Mouse (Mus musculus) cerebellum, adult 11 months (tissue): Measurements from ENCODE around the gene Mmp23.
A peak's percentile ranks its signal among the peaks of the same experiment; 100 is the strongest.
"Not testable (repeated sequence)": the region's sequence is repeated elsewhere in the genome, so short reads cannot be mapped to it uniquely, and the experiment has no call there.

Experiments
- DNase-seq: peaks from one replicate; pipeline ENCODE4 v3.0.0; 2022

The Mmp23 gene

GRCm38 (mm10) chr4:155654456-155655298 lies 1.5 kb upstream of the Mmp23 start:
- DNase-seq, result peak; percentile 76

DNA sequence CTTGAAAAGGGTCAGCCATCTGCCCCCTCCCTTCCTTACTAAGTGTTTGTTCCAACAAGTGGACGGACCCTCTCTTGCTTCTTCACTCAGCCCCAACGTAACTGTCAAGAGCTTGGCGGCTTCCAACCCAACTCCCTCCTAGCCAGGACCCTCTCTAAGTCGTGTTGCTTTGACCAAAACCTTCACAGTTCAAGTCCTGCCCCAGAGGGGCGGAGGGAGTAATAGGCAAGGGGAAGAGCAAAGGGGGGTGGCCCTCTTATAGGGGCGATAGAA lies 935 bp upstream of the Mmp23 start:
- peak; percentile 37 for DNase-seq

GRCm38 (mm10) chr4:155653451-155654182 lies 433 bp upstream of the Mmp23 start:
- DNase-seq, result peak; percentile 63

- peak; percentile 43 for DNase-seq
Observed at GRCm38 (mm10) chr4:155652283-155653085, 700 bp downstream of the Mmp23 start.

- no peak for DNase-seq
Observed at GRCm38 (mm10) chr4:155651553-155652269, 1.5 kb downstream of the Mmp23 start.

DNA sequence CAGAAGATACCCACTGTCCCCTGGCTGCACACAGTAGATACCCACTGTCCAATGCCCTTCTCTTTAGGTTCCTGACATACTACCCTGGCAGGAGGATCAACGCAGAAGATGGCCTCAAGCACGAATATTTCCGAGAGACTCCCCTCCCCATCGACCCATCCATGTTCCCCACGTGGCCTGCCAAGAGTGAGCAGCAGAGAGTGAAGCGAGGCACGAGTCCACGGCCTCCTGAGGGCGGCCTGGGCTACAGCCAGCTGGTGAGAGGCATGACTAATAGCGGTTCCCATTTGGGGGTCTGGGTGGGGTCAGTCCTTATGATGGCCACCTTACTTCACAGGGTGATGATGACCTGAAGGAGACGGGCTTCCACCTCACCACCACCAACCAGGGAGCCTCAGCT lies 3.8 kb downstream of the Mmp23 start:
- DNase-seq, result no peak

DNA sequence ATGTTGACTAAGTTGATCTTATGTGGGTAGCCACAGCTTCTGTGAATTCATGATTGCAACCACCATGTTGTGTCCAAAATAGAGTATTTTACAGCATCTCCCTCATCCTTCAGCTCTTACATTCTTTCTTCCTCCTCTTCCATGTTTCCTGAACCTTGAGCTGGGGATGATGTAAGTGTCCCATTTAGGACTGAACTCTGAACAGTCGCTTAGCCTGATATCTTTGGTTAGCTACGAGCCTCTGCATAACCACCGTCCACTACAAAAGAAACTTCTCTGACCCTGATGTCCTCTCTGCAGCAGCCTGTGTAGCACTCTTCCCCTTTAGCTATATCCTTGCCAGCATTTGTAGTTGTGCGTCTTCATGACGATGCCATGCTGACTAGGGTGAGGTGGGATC lies 7.5 kb downstream of the Mmp23 start:
- no peak for DNase-seq

- not testable (repeated sequence) for DNase-seq
Observed at GRCm38 (mm10) chr4:155645308-155645707, 7.9 kb downstream of the Mmp23 start, which contains the start of gene Gm10563. TSS of gene Gm10563 (minus strand) at chr4:155645408.

DNA sequence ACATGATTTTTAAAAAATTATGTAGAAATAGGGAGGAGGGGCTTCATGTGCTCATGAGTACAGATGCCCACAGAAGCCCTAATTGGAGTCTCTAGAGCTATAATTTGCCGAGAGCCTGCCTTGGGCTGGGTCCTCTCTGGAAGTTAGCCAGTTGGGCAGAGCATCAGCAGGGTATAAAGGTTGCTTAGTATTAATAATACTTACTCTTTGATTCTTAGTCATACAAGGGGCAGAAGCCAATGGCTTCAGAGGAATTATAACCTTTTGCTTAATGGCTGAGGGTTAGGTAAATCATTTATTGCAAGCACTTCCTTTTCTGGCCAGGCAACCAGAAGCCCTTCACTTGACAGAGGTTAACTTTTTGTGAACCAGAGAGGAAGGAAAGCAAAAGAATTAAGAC lies 9.7 kb downstream of the Mmp23 start:
- no peak for DNase-seq

- no peak for DNase-seq
Observed at GRCm38 (mm10) chr4:155635766-155636499, 17.3 kb downstream of the Mmp23 start.

- DNase-seq, result no peak
Observed at GRCm38 (mm10) chr4:155630267-155630666, 22.9 kb downstream of the Mmp23 start.

DNA sequence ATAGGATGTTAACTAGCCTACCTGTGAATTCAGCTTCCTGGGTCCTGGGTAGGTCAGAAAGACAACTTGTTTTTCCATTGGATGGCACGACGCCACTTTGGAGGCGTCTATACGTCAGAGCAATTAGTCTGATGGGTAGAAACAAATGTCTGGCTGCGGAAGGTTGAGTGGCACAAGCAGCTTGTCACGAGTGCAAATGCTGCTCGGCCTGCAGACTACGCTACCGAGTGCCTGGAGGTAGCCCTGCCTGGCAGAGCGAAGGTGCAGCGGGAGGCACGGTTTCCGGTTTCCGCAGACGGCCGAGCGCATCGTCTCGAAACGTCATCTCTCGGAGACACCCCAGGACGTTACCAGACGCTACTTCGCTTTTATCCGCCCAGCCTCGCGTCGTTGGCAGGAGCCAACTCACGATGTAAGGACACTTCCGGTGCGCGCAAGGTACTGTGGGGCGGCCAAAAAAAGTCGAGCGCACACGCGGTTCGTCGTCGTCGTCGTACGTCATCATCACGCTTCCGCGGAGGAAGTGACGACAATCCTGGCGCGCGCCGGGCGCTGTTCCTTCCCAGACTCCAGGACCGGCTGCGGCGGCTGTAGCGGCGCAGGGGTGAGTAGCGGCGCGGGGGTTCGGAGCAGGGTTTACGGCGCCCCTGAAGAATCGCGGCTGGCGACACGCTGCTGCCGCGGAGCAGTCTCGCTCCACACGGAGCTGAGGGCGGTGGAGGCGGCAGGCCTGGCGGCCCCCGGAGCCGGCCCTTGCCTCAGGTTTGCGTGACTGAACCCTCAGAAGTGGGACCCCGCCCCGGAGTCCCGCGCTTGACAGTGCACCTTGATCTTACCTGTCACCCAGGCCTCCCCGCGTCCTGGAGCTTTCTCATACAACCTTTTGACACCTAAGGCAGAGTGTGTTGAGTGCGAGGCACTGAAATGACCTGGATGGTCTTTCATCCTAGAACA lies 28.6 kb downstream of the Mmp23 start, which contains the start of gene Cdk11b:
Gene Cdk11b, plus strand, starts transcription at position 517 of the 954 bp plus-strand sequence.
- peak; percentile 95 for DNase-seq

DNA sequence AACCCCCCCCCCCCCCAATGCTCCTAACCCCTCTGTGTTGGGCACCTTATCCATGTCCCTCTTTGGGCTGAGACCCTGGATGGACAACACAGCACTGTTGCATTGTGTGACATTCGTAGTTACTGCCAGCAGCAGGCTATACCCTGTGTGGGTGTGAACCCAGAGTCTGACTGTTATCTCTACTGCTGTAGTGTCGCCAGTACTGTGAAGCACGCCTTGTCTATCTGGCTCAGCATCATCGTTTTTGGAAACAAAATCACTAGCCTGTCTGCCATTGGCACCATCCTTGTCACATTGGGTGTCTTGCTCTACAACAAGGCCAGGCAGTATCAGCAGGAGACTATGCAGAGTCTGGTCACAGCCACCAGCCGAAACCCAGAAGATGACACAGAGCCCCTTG lies 34.9 kb downstream of the Mmp23 start:
- no peak for DNase-seq

GRCm38 (mm10) chr4:155613264-155613663 lies 39.9 kb downstream of the Mmp23 start:
- DNase-seq, result no peak

GRCm38 (mm10) chr4:155611860-155612259 lies 41.3 kb downstream of the Mmp23 start:
- DNase-seq, result no peak

GRCm38 (mm10) chr4:155606825-155607224 lies 46.4 kb downstream of the Mmp23 start:
- no peak for DNase-seq

- DNase-seq, result no peak
Observed at GRCm38 (mm10) chr4:155605132-155605531, 48.1 kb downstream of the Mmp23 start.

GRCm38 (mm10) chr4:155603801-155604200 lies 49.4 kb downstream of the Mmp23 start:
- DNase-seq, result no peak

GRCm38 (mm10) chr4:155602753-155603152 lies 50.4 kb downstream of the Mmp23 start:
- DNase-seq, result no peak

- no peak for DNase-seq
Observed at GRCm38 (mm10) chr4:155601997-155602456, 51.2 kb downstream of the Mmp23 start.
